Mouse (Mus musculus) bone marrow, adult 2 months (tissue): ENCODE data around the gene Astn1.

ENCODE experiments used
- CTCF ChIP-seq: fragments of 200-500 bp; IDR thresholded peaks from 2 replicates; pipeline ENCODE4 v1.5.1; 2011; ENCODE audit warnings: low read length, control low read depth; ENCODE audit not compliant: control insufficient read depth, insufficient read depth
- POLR2A ChIP-seq: fragments of 200-500 bp; IDR thresholded peaks from 2 replicates; pipeline ENCODE4 v1.6.1; 2011; ENCODE audit warnings: low read depth, mild to moderate bottlenecking, control low read depth, low read length, borderline replicate concordance; ENCODE audit not compliant: control insufficient read depth

DNA sequence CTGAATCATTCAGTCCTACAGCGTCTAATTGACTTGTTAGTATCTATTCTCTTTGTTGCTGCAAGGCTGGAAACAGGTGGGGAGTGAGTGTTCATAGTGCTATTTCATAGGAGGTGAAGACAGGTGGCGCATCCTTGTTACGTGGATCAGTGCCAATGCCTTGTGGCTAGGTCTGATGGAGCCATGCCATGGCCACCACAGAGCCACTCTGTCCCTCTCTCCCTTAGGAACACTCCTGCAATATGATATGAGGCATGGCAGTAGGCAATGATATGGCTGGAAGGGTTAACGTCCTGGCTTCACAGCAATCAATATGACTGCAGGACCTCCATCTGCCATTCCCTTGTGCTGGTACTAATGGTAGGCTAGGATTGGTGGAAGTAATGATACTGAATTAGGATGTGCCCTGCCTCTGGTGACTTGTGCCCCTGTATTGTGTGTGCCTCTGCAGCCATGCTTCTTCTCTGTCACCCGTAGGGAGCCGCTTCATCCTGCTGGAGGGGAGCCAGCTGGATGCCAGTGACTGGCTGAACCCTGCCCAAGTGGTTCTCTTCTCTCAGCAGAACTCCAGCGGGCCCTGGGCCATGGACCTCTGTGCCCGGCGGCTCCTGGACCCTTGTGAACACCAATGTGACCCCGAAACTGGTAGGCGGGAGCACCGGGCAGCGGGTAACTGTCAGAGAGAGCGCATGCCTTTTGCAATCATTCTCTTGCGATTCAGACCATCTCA lies 148.6 kb downstream of the Astn1 start:
- TF ChIP-seq CTCF (no peak), POLR2A (no peak)
